ENCODE assay signal across 9 mouse cellular contexts in genomic region chr11:119720101-119721048, GRCm38 (mm10).
DNase-seq lines count a peak whose midpoint lies in the region; ATAC-seq and TF ChIP-seq lines count a peak whose summit lies in the region.
"Had no signal": no experiment of that assay in that cellular context is flagged by ENCODE, and none has a peak within 500 bp of the region (broad histone marks: within the 10 kb centered on the region; RNA-seq: fewer than 3 reads in every experiment).

No protein-coding gene starts in this region.

- H3K27me3 ChIP-seq in kidney, adult 2 months (replicated peaks; ENCODE audit: control insufficient read depth, insufficient read depth, low read length), result no peaks in the 10 kb centered on the region
- no peaks in the 10 kb centered on the region for H3K27me3 ChIP-seq in kidney, embryonic 16.5 days (ENCODE audit: insufficient read depth, low read length)
- H3K27me3 ChIP-seq in hindbrain, embryonic 16.5 days (replicated peaks; ENCODE audit: control insufficient read depth, insufficient read depth, low read length), result no peaks in the 10 kb centered on the region

- no peak overlapping the region for H3K9ac ChIP-seq in kidney, embryonic 16.5 days (replicated peaks; ENCODE audit: low read length)
- H3K9ac ChIP-seq in hindbrain, embryonic 16.5 days (ENCODE audit: low read depth, low read length), result no peak overlapping the region

- WGBS in kidney, adult 2 months, result 68% methylated on average over 9 of the region's 9 CpGs
- WGBS in kidney, embryonic 16.5 days, result 83% methylated on average over 9 of the region's 9 CpGs
- 72% methylated on average over 9 of the region's 9 CpGs for WGBS in hindbrain, embryonic 16.5 days

- no peak overlapping the region for H3K27ac ChIP-seq in kidney, adult 2 months (ENCODE audit: insufficient read depth, low read depth, low read length)
- no peak overlapping the region for H3K27ac ChIP-seq in kidney, embryonic 16.5 days (ENCODE audit: low read length)
- H3K27ac ChIP-seq in hindbrain, embryonic 16.5 days (ENCODE audit: low read depth, low read length), result no peak overlapping the region

- TF ChIP-seq POLR2A in kidney, adult 2 months (IDR thresholded peaks at IDR 0.05; ENCODE audit: low read depth, low read length), result no peak
- TF ChIP-seq POLR2A in brain, embryonic 14.5 days (IDR thresholded peaks at IDR 0.05; ENCODE audit: borderline replicate concordance, extremely low read depth, insufficient read depth, insufficient read length, poor library complexity, severe bottlenecking), result no peak

- no peak overlapping the region for H3K4me2 ChIP-seq in kidney, embryonic 16.5 days (replicated peaks; ENCODE audit: low read depth, low read length)
- no peak overlapping the region for H3K4me2 ChIP-seq in hindbrain, embryonic 16.5 days (ENCODE audit: low read length)

- ATAC-seq in kidney, embryonic 16.5 days (ENCODE audit: low FRiP score, low TSS enrichment), result no peak
- no peak for ATAC-seq in hindbrain, embryonic 16.5 days
- ATAC-seq: inflammation-experienced regulatory T-cells, adult 6 months had no signal

- H3K4me3 ChIP-seq in kidney, adult 2 months (ENCODE audit: insufficient read depth, low read depth, low read length), result no peak overlapping the region
- H3K4me3 ChIP-seq in kidney, embryonic 16.5 days (ENCODE audit: low read length), result no peak overlapping the region
- H3K4me3 ChIP-seq in hindbrain, embryonic 16.5 days (ENCODE audit: low read length), result no peak overlapping the region

- DNase-seq in kidney, adult 2 months, result peak; percentile 17
- peak; percentile 37 for DNase-seq in brain, embryonic 14.5 days (ENCODE audit: low read depth)
- DNase-seq in heart, postnatal 14 days, result peak; percentile 52 to 72
- DNase-seq in retina, embryonic 14.5 days (ENCODE audit: low spot score), result peak; percentile 65
- DNase-seq in left cerebral cortex, postnatal 14 days (ENCODE audit: low spot score in 2 of 2), result no peak
- DNase-seq: liver had no signal

- intact Hi-C loops in heart, postnatal 14 days (cut with DNase I), result no loop called here
- intact Hi-C loops in left cerebral cortex, postnatal 14 days (cut with DNase I), result no loop called here

- no peaks in the 10 kb centered on the region for H3K9me3 ChIP-seq in kidney, embryonic 16.5 days (ENCODE audit: low read length)
- H3K9me3 ChIP-seq in hindbrain, embryonic 16.5 days (ENCODE audit: control insufficient read depth, low read length), result no peaks in the 10 kb centered on the region

- H3K4me1 ChIP-seq in kidney, adult 2 months (ENCODE audit: control insufficient read depth, insufficient read depth, low read length), result peaks cover 4% of the 10 kb centered on the region; the same call in 1 of the 2 replicates
- peaks cover 4% of the 10 kb centered on the region for H3K4me1 ChIP-seq in kidney, embryonic 16.5 days (ENCODE audit: insufficient read depth, low read length)
- H3K4me1 ChIP-seq in hindbrain, embryonic 16.5 days (ENCODE audit: control insufficient read depth, insufficient read depth, low read depth, low read length), result no peaks in the 10 kb centered on the region

- H3K36me3 ChIP-seq in kidney, adult 2 months (ENCODE audit: control insufficient read depth, insufficient read depth, low read length), result no peaks in the 10 kb centered on the region
- H3K36me3 ChIP-seq in kidney, embryonic 16.5 days (ENCODE audit: insufficient read depth, low read length), result peaks cover 9% of the 10 kb centered on the region
- no peaks in the 10 kb centered on the region for H3K36me3 ChIP-seq in hindbrain, embryonic 16.5 days (ENCODE audit: control insufficient read depth, insufficient read depth, low read length)

- TF ChIP-seq CTCF in kidney, adult 2 months (conservative IDR thresholded peaks at IDR 0.05; ENCODE audit: insufficient read depth, insufficient read length, low read depth, low read length), result no peak
- TF ChIP-seq CTCF in brain, embryonic 14.5 days (IDR thresholded peaks at IDR 0.05; ENCODE audit: borderline replicate concordance, extremely low read depth, insufficient read depth, insufficient read length), result no peak

Comparison
In these comparisons a context has a peak if more than half of its experiments do, and no peak if none do; other contexts are left out.
1. DNase-seq: peak in kidney, adult 2 months (single experiment), brain, embryonic 14.5 days (single experiment), heart, postnatal 14 days (2 of 2) and retina, embryonic 14.5 days (single experiment); none in left cerebral cortex, postnatal 14 days (0 of 2).